Mouse (Mus musculus): Measurements from ENCODE around the gene 9430097D07Rik. TPM values are rescaled to one million over a fixed set of nuclear protein-coding genes. Genes with fewer than 3 reads are reported as not detected.

9430097D07Rik gene
- polyA plus RNA-seq, 1 experiment from 2014 or later: 0.29 TPM

- no peak overlapping the region for H3K4me3 ChIP-seq
- ATAC-seq (ENCODE audit: insufficient number of reproducible peaks, insufficient read depth, low FRiP score, low TSS enrichment): no peak
- H3K27ac ChIP-seq: no peak overlapping the region
- 90% methylated on average over 9 of the region's 9 CpGs for WGBS
- H3K36me3 ChIP-seq: 0 out of 2 replicates have a peak, but pooled peaks cover 5% of the 10 kb centered on the region
- no peak overlapping the region for H3K9ac ChIP-seq
- H3K27me3 ChIP-seq: peaks cover 34% of the 10 kb centered on the region
- H3K9me3 ChIP-seq: no peaks in the 10 kb centered on the region
- H3K4me2 ChIP-seq (replicated peaks): no peak overlapping the region
- peaks cover 13% of the 10 kb centered on the region for H3K4me1 ChIP-seq
Measured at GRCm38 (mm10) chr2:32576532-32576931, 1.0 kb upstream of the 9430097D07Rik start.

- peaks cover 16% of the 10 kb centered on the region for H3K4me1 ChIP-seq
- H3K27ac ChIP-seq: no peak overlapping the region
- ATAC-seq (ENCODE audit: insufficient number of reproducible peaks, insufficient read depth, low FRiP score, low TSS enrichment): no peak
- H3K4me2 ChIP-seq (replicated peaks): peak overlapping the region; percentile 100
- H3K27me3 ChIP-seq: peaks cover 29% of the 10 kb centered on the region
- peak overlapping the region; percentile 61 for H3K9ac ChIP-seq
- no peaks in the 10 kb centered on the region for H3K9me3 ChIP-seq
- WGBS: 1% methylated on average over 26 of the region's 26 CpGs
- 0 out of 2 replicates have a peak, but pooled peaks cover 5% of the 10 kb centered on the region for H3K36me3 ChIP-seq
- H3K4me3 ChIP-seq: peak overlapping the region; percentile 56
Measured at GRCm38 (mm10) chr2:32574901-32575585, 441 bp downstream of the 9430097D07Rik start.

GRCm38 (mm10) chr2:32574497-32574896 lies 987 bp downstream of the 9430097D07Rik start, which contains the start of gene Pip5kl1:
Gene Pip5kl1 (plus strand): TSS chr2:32574797.
- H3K36me3 ChIP-seq: 0 out of 2 replicates have a peak, but pooled peaks cover 5% of the 10 kb centered on the region
- H3K4me1 ChIP-seq: peaks cover 16% of the 10 kb centered on the region
- peak within 1 kb of the TSS; percentile 100 for H3K4me2 ChIP-seq (replicated peaks)
- H3K9me3 ChIP-seq: no peaks in the 10 kb centered on the region
- H3K27ac ChIP-seq: no peak within 1 kb of the TSS
- peak within 1 kb of the TSS; percentile 61 for H3K9ac ChIP-seq
- 84% methylated on average over 6 of the region's 6 CpGs for WGBS
- H3K4me3 ChIP-seq: peak within 1 kb of the TSS; percentile 56
- peaks cover 23% of the 10 kb centered on the region for H3K27me3 ChIP-seq
- ATAC-seq (ENCODE audit: insufficient number of reproducible peaks, insufficient read depth, low FRiP score, low TSS enrichment): no peak

- no peak overlapping the region for H3K9ac ChIP-seq
- H3K4me1 ChIP-seq: peaks cover 13% of the 10 kb centered on the region
- H3K4me2 ChIP-seq (replicated peaks): no peak overlapping the region
- H3K27ac ChIP-seq: no peak overlapping the region
- no peaks in the 10 kb centered on the region for H3K9me3 ChIP-seq
- no peak for ATAC-seq (ENCODE audit: insufficient number of reproducible peaks, insufficient read depth, low FRiP score, low TSS enrichment)
- peaks cover 24% of the 10 kb centered on the region for H3K36me3 ChIP-seq
- H3K27me3 ChIP-seq: peaks cover 5% of the 10 kb centered on the region; the same call in 1 of the 2 replicates
- 91% methylated on average over 11 of the region's 11 CpGs for WGBS
- H3K4me3 ChIP-seq: no peak overlapping the region; the same call in 1 of the 2 replicates
Measured at GRCm38 (mm10) chr2:32572196-32572595, 3.3 kb downstream of the 9430097D07Rik start.

GRCm38 (mm10) chr2:32570698-32571494 lies 4.6 kb downstream of the 9430097D07Rik start, which contains the start of gene Dpm2:
Gene Dpm2 (plus strand): TSS chr2:32570858.
- ATAC-seq (ENCODE audit: insufficient number of reproducible peaks, insufficient read depth, low FRiP score, low TSS enrichment): peak; percentile 58
- H3K4me2 ChIP-seq (replicated peaks): peak within 1 kb of the TSS; percentile 82
- peak within 1 kb of the TSS; percentile 67 for H3K9ac ChIP-seq
- under 1% methylated on average over 36 of the region's 36 CpGs for WGBS
- H3K9me3 ChIP-seq: no peaks in the 10 kb centered on the region
- peak within 1 kb of the TSS; percentile 68 for H3K4me3 ChIP-seq
- H3K27me3 ChIP-seq: no peaks in the 10 kb centered on the region
- H3K27ac ChIP-seq: peak within 1 kb of the TSS; percentile 58; the same call in 1 of the 2 replicates
- H3K36me3 ChIP-seq: peaks cover 37% of the 10 kb centered on the region
- peaks cover 13% of the 10 kb centered on the region for H3K4me1 ChIP-seq

- H3K9ac ChIP-seq: no peak overlapping the region
- H3K9me3 ChIP-seq: no peaks in the 10 kb centered on the region
- ATAC-seq (ENCODE audit: insufficient number of reproducible peaks, insufficient read depth, low FRiP score, low TSS enrichment): no peak
- no peak overlapping the region for H3K27ac ChIP-seq
- peaks cover 56% of the 10 kb centered on the region for H3K36me3 ChIP-seq
- H3K27me3 ChIP-seq: no peaks in the 10 kb centered on the region
- H3K4me2 ChIP-seq (replicated peaks): no peak overlapping the region
- peaks cover 9% of the 10 kb centered on the region for H3K4me1 ChIP-seq
- 96% methylated on average over 3 of the region's 3 CpGs for WGBS
- no peak overlapping the region for H3K4me3 ChIP-seq
Measured at GRCm38 (mm10) chr2:32568941-32569340, 6.5 kb downstream of the 9430097D07Rik start.

- ATAC-seq (ENCODE audit: insufficient number of reproducible peaks, insufficient read depth, low FRiP score, low TSS enrichment): no peak
- Histone ChIP-seq H3K9me3 (no peaks in the 10 kb centered on the region), H3K27ac (no peak overlapping the region), H3K27me3 (no peaks in the 10 kb centered on the region), H3K36me3 (peaks cover 62% of the 10 kb centered on the region), H3K4me1 (peaks cover 9% of the 10 kb centered on the region), H3K9ac (no peak overlapping the region), H3K4me3 (no peak overlapping the region), H3K4me2 (replicated peaks) (no peak overlapping the region)
- 80% methylated on average over 5 of the region's 5 CpGs for WGBS
Measured at GRCm38 (mm10) chr2:32568149-32568548, 7.3 kb downstream of the 9430097D07Rik start.

- no peaks in the 10 kb centered on the region for H3K9me3 ChIP-seq
- no peaks in the 10 kb centered on the region for H3K27me3 ChIP-seq
- H3K4me2 ChIP-seq (replicated peaks): no peak overlapping the region
- no peak overlapping the region for H3K27ac ChIP-seq
- H3K36me3 ChIP-seq: peaks cover 70% of the 10 kb centered on the region
- WGBS: 47% methylated on average over 4 of the region's 4 CpGs
- no peak overlapping the region for H3K9ac ChIP-seq
- H3K4me3 ChIP-seq: no peak overlapping the region
- peaks cover 4% of the 10 kb centered on the region for H3K4me1 ChIP-seq
- ATAC-seq (ENCODE audit: insufficient number of reproducible peaks, insufficient read depth, low FRiP score, low TSS enrichment): no peak
Measured at GRCm38 (mm10) chr2:32566536-32567063, 8.9 kb downstream of the 9430097D07Rik start.

- no peak overlapping the region for H3K9ac ChIP-seq
- peaks cover 61% of the 10 kb centered on the region for H3K36me3 ChIP-seq
- no peak overlapping the region for H3K4me3 ChIP-seq
- no peak overlapping the region for H3K4me2 ChIP-seq (replicated peaks)
- H3K27ac ChIP-seq: peak overlapping the region; percentile 41; the same call in 1 of the 2 replicates
- H3K4me1 ChIP-seq: peaks cover 28% of the 10 kb centered on the region
- no peaks in the 10 kb centered on the region for H3K27me3 ChIP-seq
- H3K9me3 ChIP-seq: no peaks in the 10 kb centered on the region
- WGBS: 38% methylated on average over 5 of the region's 5 CpGs
- peak; percentile 58 for ATAC-seq (ENCODE audit: insufficient number of reproducible peaks, insufficient read depth, low FRiP score, low TSS enrichment)
Measured at GRCm38 (mm10) chr2:32559570-32559969, 15.9 kb downstream of the 9430097D07Rik start.

GRCm38 (mm10) chr2:32556019-32556418 lies 19.5 kb downstream of the 9430097D07Rik start:
- H3K4me1 ChIP-seq: peaks cover 28% of the 10 kb centered on the region
- no peak overlapping the region for H3K4me2 ChIP-seq (replicated peaks)
- no peak overlapping the region for H3K4me3 ChIP-seq
- H3K36me3 ChIP-seq: peaks cover 33% of the 10 kb centered on the region
- 75% methylated on average over 7 of the region's 7 CpGs for WGBS
- ATAC-seq (ENCODE audit: insufficient number of reproducible peaks, insufficient read depth, low FRiP score, low TSS enrichment): no peak
- no peaks in the 10 kb centered on the region for H3K9me3 ChIP-seq
- H3K9ac ChIP-seq: peak overlapping the region; percentile 24; the same call in 1 of the 2 replicates
- H3K27ac ChIP-seq: peak overlapping the region; percentile 50; the same call in 1 of the 2 replicates
- H3K27me3 ChIP-seq: no peaks in the 10 kb centered on the region

- Histone ChIP-seq H3K9ac (peak overlapping the region; percentile 24; the same call in 1 of the 2 replicates), H3K9me3 (no peaks in the 10 kb centered on the region), H3K27ac (peak overlapping the region; percentile 50; the same call in 1 of the 2 replicates), H3K4me2 (replicated peaks) (no peak overlapping the region), H3K4me1 (peaks cover 33% of the 10 kb centered on the region), H3K36me3 (peaks cover 27% of the 10 kb centered on the region), H3K4me3 (no peak overlapping the region), H3K27me3 (no peaks in the 10 kb centered on the region)
- WGBS: 32% methylated on average over 4 of the region's 4 CpGs
- ATAC-seq (ENCODE audit: insufficient number of reproducible peaks, insufficient read depth, low FRiP score, low TSS enrichment): no peak
Measured at GRCm38 (mm10) chr2:32555484-32555883, 20.0 kb downstream of the 9430097D07Rik start.
